Mouse (Mus musculus): ENCODE measurements around the gene Arl14. TPM values are rescaled to one million over a fixed set of nuclear protein-coding genes. Genes with fewer than 3 reads are reported as not detected.

Gene Arl14
- not detected for polyA plus RNA-seq (2017; shearing (Covaris generic))

GRCm38 (mm10) chr3:69221806-69222501 is at the start of gene Arl14:
Arl14 (plus strand) TSS chr3:69222419.

Other genes starting within 250 kb of the Arl14 start
- 5.7 TPM for gene Ift80, start 217.8 kb upstream of the Arl14 start, polyA plus RNA-seq (2017; shearing (Covaris generic))
- gene Smc4, start 217.7 kb upstream of the Arl14 start, polyA plus RNA-seq (2017; shearing (Covaris generic)) = 119 TPM
- gene Trim59, start 177.7 kb upstream of the Arl14 start, polyA plus RNA-seq (2017; shearing (Covaris generic)) = 62.9 TPM
- 158 TPM for gene Kpna4, start 95.3 kb upstream of the Arl14 start, polyA plus RNA-seq (2017; shearing (Covaris generic))
- 1.2 TPM for gene Ppm1l, start 94.4 kb downstream of the Arl14 start, polyA plus RNA-seq (2017; shearing (Covaris generic))

All from effector memory CD4-positive, alpha-beta T cell, adult 7 months (primary cell).